Mouse (Mus musculus) midbrain, embryonic 16.5 days (tissue): Measurements from ENCODE around the gene Bcat1. TPM values are rescaled to one million over a fixed set of nuclear protein-coding genes. Genes with fewer than 3 reads are reported as not detected.

Experiments used
- ATAC-seq: fragments of 200-750 bp; cut with Nextera tagmentation; 2 replicates; pipeline ENCODE4 v1.8.0; 2017; ENCODE audit warnings: moderate TSS enrichment
- H3K27ac ChIP-seq: fragments of 300-500 bp; sonication (generic); 2 replicates; pipeline ENCODE4 v1.5.1; 2014; ENCODE audit warnings: mild to moderate bottlenecking, low read length, mixed read lengths
- H3K27me3 ChIP-seq: fragments of 300-500 bp; sonication (generic); 2 replicates; pipeline ENCODE4 v1.6.1; 2014; ENCODE audit warnings: low read depth, low read length, mixed read lengths; ENCODE audit not compliant: control insufficient read depth, insufficient read depth
- H3K36me3 ChIP-seq: fragments of 300-500 bp; sonication (generic); 2 replicates; pipeline ENCODE4 v1.6.1; 2014; ENCODE audit warnings: mild to moderate bottlenecking, low read length, moderate library complexity, mixed read lengths; ENCODE audit not compliant: control insufficient read depth, insufficient read depth
- H3K4me1 ChIP-seq: fragments of 300-500 bp; sonication (generic); 2 replicates; pipeline ENCODE4 v1.6.1; 2014; ENCODE audit warnings: mild to moderate bottlenecking, low read length, mixed read lengths; ENCODE audit not compliant: control insufficient read depth, insufficient read depth
- H3K4me2 ChIP-seq: fragments of 300-500 bp; sonication (generic); 2 replicates; pipeline ENCODE4 v1.6.1; 2014; ENCODE audit warnings: mild to moderate bottlenecking, low read length, mixed read lengths
- H3K4me3 ChIP-seq: fragments of 300-500 bp; sonication (generic); 2 replicates; pipeline ENCODE4 v1.5.1; 2014; ENCODE audit warnings: low read depth, mild to moderate bottlenecking, low read length, moderate library complexity, mixed read lengths
- H3K9ac ChIP-seq: fragments of 300-500 bp; sonication (generic); 2 replicates; pipeline ENCODE4 v1.6.1; 2014; ENCODE audit warnings: low read depth, low read length, mixed read lengths
- H3K9me3 ChIP-seq: fragments of 300-500 bp; sonication (generic); replicated peaks from 2 replicates; pipeline ENCODE4 v1.6.1; 2014; ENCODE audit warnings: mild to moderate bottlenecking, low read length, mixed read lengths; ENCODE audit not compliant: control insufficient read depth, poor library complexity, severe bottlenecking
- WGBS: fragments of 180-500 bp; shearing (Covaris S2); extraction: QIAGEN DNeasy Blood & Tissue Kit; methylation state at CpG from one replicate; pipeline ENCODE4 v1.1.7; 2014; 5-methylcytosine and 5-hydroxymethylcytosine counted together
- polyA plus RNA-seq: library from polyadenylated mRNA; unstranded; fragments of >200 nt; fragmentation: Nextera tagmentation; extraction: Ambion mirVana; gene quantifications from 2 replicates; pipeline ENCODE4 v1.2.1, GENCODE M21; 2015

Gene Bcat1
- polyA plus RNA-seq, 1 experiment from 2014 or later, result 104 TPM

DNA sequence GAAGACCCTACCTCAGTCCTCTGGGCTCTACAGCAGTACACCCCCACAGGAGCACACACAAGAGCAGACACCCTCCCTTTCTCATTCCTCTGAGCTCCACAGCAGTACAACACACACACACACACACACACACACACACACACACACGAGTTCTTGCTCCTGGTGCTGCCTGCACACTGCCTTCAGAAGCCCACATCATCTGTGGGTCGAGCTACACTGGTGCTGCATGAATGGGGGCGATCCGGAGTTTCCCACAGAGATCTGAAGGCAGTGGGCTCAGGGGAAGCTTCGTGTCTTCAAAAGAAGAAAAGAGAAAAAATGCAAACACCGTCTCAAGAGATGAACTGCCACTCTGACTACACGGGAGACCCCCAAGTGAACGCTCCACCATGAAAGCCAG is 64.8 kb downstream of the Bcat1 start:
- Histone ChIP-seq H3K9ac (no peak overlapping the region), H3K4me1 (no peaks in the 10 kb centered on the region), H3K36me3 (peaks cover 11% of the 10 kb centered on the region), H3K4me3 (no peak overlapping the region), H3K4me2 (no peak overlapping the region), H3K27me3 (no peaks in the 10 kb centered on the region), H3K27ac (no peak overlapping the region), H3K9me3 (no peaks in the 10 kb centered on the region)
- peak; percentile 79 for ATAC-seq
- 52% methylated on average over 8 of the region's 8 CpGs for WGBS

DNA sequence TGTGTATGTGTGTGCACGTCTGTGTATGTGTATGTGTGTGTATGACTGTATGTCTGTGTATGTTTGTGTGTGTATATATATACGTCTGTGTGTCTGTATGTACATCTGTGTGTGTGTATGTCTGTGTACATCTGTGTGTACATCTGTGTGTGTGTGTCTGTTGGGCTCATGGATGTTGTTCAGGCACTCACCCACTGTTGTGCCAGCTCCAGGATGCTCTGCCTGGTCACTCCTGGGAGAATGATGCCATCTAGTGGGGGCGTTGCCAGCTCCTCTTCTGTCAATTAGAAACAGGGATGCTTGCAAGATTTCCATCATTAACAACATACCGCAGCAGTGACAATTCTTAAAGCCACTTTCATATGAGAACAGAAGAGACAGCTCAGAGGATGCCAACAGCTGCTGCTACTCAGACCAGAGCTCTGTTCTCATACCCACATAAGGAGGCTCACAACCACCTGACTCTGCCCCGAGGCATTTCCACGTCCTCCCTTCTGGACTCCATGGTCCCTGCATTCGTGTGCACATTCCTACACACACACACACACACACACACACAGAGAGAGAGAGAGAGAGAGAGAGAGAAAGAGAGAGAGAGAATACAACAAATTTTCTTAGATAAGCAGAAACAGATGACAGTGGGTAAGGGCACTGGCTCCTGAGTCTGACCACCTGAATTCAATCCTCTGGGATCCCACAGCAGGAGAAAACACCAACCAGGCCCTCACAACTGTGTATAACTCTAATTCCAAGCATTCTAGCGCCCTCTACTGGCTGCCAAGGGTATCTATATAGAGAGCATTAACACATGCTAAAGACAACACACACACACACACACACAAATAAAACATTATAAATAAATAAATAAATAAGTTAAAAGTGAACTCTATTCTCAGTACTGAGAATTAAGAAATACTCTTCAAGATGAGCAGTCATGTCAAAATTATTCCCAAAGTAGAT is 65.8 kb downstream of the Bcat1 start:
- no peaks in the 10 kb centered on the region for H3K4me1 ChIP-seq
- H3K4me3 ChIP-seq, result no peak overlapping the region
- H3K9me3 ChIP-seq, result no peaks in the 10 kb centered on the region
- ATAC-seq, result no peak
- H3K4me2 ChIP-seq, result no peak overlapping the region
- peaks cover 8% of the 10 kb centered on the region for H3K36me3 ChIP-seq
- 78% methylated on average over 8 of the region's 8 CpGs for WGBS
- H3K27ac ChIP-seq, result no peak overlapping the region
- H3K27me3 ChIP-seq, result no peaks in the 10 kb centered on the region
- no peak overlapping the region for H3K9ac ChIP-seq

DNA sequence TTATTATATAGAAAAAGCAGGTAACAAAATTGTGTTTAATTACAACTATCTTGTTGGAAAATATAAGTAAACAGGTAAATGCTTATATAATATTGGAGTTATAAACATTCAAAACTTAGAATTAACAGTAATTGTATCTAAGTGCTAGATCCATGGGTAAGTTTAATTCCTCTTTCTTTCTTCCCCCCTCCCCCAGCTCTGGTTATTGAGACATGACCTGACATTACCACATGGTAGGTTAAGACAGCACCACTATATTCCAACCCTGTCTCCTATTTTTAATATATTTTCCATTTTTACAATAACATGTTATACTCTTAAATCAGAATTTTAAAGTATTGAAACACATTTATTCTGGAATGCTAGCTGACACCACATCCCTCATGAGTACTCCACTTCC is 72.5 kb downstream of the Bcat1 start:
- H3K4me3 ChIP-seq, result no peak overlapping the region
- no peak for ATAC-seq
- no peaks in the 10 kb centered on the region for H3K9me3 ChIP-seq
- no peaks in the 10 kb centered on the region for H3K4me1 ChIP-seq
- no peaks in the 10 kb centered on the region for H3K27me3 ChIP-seq
- no peak overlapping the region for H3K27ac ChIP-seq
- no peak overlapping the region for H3K4me2 ChIP-seq
- H3K36me3 ChIP-seq, result peaks cover 8% of the 10 kb centered on the region
- no peak overlapping the region for H3K9ac ChIP-seq

DNA sequence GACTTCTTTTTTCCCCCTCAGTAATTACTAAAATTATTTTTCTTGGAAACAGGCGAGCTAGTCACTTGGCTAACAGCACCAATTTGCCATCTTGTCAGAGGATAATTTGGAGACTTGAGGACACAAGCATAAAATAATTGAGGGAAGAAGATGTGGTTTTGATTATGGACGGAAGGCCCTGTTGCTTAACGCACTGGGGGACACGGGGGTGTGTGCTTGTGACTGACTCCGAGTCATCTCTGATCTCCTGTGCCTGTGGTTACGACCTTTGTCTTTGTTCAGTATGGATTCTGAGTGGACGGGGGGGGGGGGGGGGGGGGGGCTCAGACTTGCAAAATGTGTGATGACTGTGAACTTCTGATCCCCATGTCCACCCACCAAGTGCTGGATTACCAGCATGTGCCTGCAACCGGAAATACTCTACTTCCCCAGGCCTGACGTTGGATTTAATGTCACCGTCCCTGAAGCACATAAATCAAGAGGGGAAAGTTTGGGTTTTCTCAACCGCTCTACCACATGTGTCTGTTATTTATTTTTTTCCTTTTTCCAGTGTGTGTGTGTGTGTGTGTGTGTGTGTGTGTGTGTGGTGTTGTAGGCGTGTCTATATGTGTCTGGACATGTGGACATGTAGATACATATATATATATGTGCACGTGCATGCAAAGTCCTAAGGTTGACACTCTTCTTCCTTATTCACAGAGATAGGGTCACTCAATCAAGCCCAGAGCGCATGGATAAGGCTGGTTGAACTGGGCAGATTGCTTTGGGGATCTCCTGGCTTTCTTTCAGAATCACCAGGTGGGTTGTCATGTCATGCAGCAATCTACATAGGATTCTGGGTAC is 73.7 kb downstream of the Bcat1 start:
- H3K9me3 ChIP-seq, result no peaks in the 10 kb centered on the region
- H3K27ac ChIP-seq, result no peak overlapping the region
- no peak for ATAC-seq
- peaks cover 9% of the 10 kb centered on the region for H3K36me3 ChIP-seq
- no peaks in the 10 kb centered on the region for H3K4me1 ChIP-seq
- WGBS, result 79% methylated on average over 14 of the region's 14 CpGs
- no peak overlapping the region for H3K4me3 ChIP-seq
- no peak overlapping the region for H3K9ac ChIP-seq
- H3K4me2 ChIP-seq, result no peak overlapping the region
- H3K27me3 ChIP-seq, result no peaks in the 10 kb centered on the region

DNA sequence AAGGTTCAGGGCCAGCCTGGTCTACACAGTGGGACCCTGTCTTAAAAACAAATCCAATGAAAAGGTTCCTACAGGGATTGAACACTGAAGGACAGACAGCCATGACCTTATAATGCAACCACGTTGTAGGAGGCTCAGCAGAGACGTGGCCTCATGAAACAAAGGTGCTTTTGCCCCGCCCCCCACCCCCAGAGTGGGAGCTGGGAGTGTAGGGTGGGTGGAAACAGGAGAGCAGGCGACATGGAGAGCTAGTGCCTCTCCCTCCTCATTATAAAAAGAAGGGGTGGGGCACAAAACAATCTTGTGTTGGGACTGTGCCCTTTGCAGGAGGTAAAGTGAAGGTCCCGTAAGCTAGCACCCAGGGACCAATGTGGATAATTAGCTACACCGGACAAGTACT is 74.5 kb downstream of the Bcat1 start:
- no peaks in the 10 kb centered on the region for H3K4me1 ChIP-seq
- H3K27me3 ChIP-seq, result no peaks in the 10 kb centered on the region
- no peak for ATAC-seq
- H3K27ac ChIP-seq, result no peak overlapping the region
- H3K4me3 ChIP-seq, result no peak overlapping the region
- H3K36me3 ChIP-seq, result peaks cover 8% of the 10 kb centered on the region
- H3K9me3 ChIP-seq, result no peaks in the 10 kb centered on the region
- H3K9ac ChIP-seq, result no peak overlapping the region
- no peak overlapping the region for H3K4me2 ChIP-seq
- WGBS, result 78% methylated on average over 6 of the region's 6 CpGs

DNA sequence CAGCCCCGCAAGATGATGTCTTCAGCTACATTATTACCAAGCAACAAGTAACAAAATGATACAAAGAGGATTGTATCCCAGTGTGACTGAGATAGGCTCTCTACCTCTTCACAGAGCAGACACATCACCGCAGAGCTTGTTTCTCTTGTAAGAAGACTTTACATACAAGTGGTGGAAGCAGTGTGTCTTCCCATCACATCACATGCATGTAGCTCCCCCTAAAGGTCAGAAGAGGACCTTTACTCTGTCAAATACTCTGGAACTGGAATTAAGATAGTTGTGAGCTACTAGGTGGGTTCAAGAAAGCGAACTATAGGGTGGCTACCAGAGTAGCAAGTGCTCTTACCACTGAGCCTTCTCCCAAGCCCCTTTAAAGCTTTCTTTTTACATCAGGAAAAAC is 78.8 kb downstream of the Bcat1 start:
- no peak overlapping the region for H3K9ac ChIP-seq
- H3K36me3 ChIP-seq, result peaks cover 10% of the 10 kb centered on the region
- H3K4me2 ChIP-seq, result no peak overlapping the region
- ATAC-seq, result no peak
- no peak overlapping the region for H3K4me3 ChIP-seq
- no peaks in the 10 kb centered on the region for H3K9me3 ChIP-seq
- WGBS, result 83% methylated on average over 3 of the region's 3 CpGs
- no peak overlapping the region for H3K27ac ChIP-seq
- H3K4me1 ChIP-seq, result no peaks in the 10 kb centered on the region
- H3K27me3 ChIP-seq, result no peaks in the 10 kb centered on the region

DNA sequence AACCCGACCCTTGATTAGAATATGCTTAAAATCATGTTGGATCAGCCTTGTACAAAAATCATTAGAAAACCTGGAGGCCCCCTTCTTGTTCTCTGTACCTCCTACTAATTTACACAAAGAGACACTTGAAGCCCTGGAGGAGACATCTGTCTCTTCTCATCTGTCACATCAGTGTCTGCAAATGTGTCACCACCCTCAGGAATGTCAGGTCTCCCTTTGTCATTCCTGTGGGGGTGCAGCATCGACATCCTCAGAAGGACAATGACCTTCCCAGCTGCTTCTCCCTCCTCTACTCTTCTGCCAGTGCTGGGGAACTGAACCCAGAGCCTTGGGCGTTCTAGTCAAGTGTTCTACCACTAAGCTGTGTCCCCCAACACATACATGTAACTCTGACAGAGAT is 83.9 kb downstream of the Bcat1 start:
- no peak overlapping the region for H3K4me3 ChIP-seq
- no peaks in the 10 kb centered on the region for H3K9me3 ChIP-seq
- no peak overlapping the region for H3K4me2 ChIP-seq
- no peaks in the 10 kb centered on the region for H3K4me1 ChIP-seq
- ATAC-seq, result no peak
- no peak overlapping the region for H3K27ac ChIP-seq
- H3K27me3 ChIP-seq, result no peaks in the 10 kb centered on the region
- H3K9ac ChIP-seq, result no peak overlapping the region
- H3K36me3 ChIP-seq, result 0 out of 2 replicates have a peak, but pooled peaks cover 2% of the 10 kb centered on the region
- WGBS, result 61% methylated on average over 3 of the region's 3 CpGs

DNA sequence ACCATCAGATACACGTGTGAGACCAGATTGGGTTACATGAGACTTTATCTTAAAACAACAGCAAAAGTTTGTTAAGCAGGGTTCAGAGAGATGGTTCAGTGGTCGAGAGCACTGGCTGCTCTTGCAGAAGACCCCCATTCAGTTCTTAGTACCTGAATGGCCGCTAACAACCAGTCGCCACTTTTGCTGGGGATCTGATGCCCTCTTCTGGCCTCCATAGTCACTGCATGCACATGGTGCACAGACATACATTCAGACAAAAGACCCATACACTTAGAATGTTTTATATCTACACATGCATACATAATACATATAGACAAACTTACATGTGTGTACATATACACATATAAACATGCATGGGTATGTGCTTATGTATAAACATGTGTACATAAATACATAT is 86.8 kb downstream of the Bcat1 start:
- WGBS, result 95% methylated on average over 4 of the region's 4 CpGs
- H3K27ac ChIP-seq, result no peak overlapping the region
- H3K4me1 ChIP-seq, result no peaks in the 10 kb centered on the region
- 0 out of 2 replicates have a peak, but pooled peaks cover 2% of the 10 kb centered on the region for H3K36me3 ChIP-seq
- no peak overlapping the region for H3K9ac ChIP-seq
- no peak overlapping the region for H3K4me3 ChIP-seq
- H3K9me3 ChIP-seq, result no peaks in the 10 kb centered on the region
- no peak overlapping the region for H3K4me2 ChIP-seq
- H3K27me3 ChIP-seq, result no peaks in the 10 kb centered on the region
- ATAC-seq, result no peak

DNA sequence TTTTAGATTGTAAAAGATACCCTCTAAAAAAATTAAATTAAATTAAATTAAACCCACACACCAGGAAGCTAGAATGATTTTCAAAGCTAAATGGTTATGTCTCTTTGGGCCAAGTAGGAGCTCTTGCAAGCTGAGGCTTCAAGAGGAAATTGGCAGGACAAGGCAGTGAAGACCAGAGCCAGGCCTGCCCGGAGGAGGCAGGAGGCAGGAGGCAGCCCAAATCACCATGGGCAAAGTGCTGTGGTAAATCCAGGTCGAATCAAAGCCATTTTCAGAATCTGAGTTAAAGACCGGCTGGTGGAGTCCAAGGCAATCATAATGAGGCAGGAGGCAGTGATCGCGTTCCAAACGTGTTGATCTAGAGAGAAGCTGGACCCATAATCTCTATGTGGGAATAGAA is 88.3 kb downstream of the Bcat1 start:
- H3K9ac ChIP-seq, result no peak overlapping the region
- H3K9me3 ChIP-seq, result no peaks in the 10 kb centered on the region
- WGBS, result 82% methylated on average over 6 of the region's 6 CpGs
- no peaks in the 10 kb centered on the region for H3K27me3 ChIP-seq
- no peaks in the 10 kb centered on the region for H3K36me3 ChIP-seq
- no peak overlapping the region for H3K4me2 ChIP-seq
- no peaks in the 10 kb centered on the region for H3K4me1 ChIP-seq
- no peak for ATAC-seq
- no peak overlapping the region for H3K27ac ChIP-seq
- no peak overlapping the region for H3K4me3 ChIP-seq
